Mouse (Mus musculus): ENCODE data around the gene B230118H07Rik. TPM values are rescaled to one million over a fixed set of nuclear protein-coding genes. Genes with fewer than 3 reads are reported as not detected.

The B230118H07Rik gene
- total and polyA plus RNA-seq, 3 experiments = 22.4 to 30.6 TPM; not detected in 1

DNA sequence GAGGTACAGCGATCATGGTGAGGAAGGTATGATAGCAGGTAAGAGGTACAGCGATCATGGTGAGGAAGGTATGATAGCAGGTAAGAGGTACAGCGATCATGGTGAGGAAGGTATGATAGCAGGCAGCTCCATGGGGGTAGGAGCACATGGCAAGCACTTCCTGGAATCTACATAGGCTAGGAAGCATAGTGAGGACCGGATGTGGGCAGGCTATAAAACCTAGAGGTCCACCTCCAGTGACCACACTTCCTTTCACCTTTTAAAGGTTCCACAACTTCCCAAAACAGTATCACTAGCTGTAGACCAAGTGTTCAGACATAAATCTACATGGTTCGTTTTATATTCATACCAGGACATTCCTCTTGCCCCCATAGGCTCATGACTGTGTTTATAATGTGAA is 80.1 kb downstream of the B230118H07Rik start:
- H3K36me3 ChIP-seq (ENCODE audit: control insufficient read depth in 1 of 2, insufficient read depth in 2 of 2, low read length in 2 of 2) = no peaks in the 10 kb centered on the region
- no peaks in the 10 kb centered on the region for H3K4me1 ChIP-seq (ENCODE audit: control insufficient read depth in 1 of 2, insufficient read depth in 2 of 2, low read length in 2 of 2)
- no peaks in the 10 kb centered on the region for H3K27me3 ChIP-seq (ENCODE audit: control insufficient read depth in 1 of 2, insufficient read depth in 2 of 2, low read length in 2 of 2)
- no peak overlapping the region for H3K9ac ChIP-seq (ENCODE audit: control insufficient read depth, low read depth, low read length, poor library complexity, severe bottlenecking)
- H3K79me2 ChIP-seq (ENCODE audit: control insufficient read depth, insufficient read depth, low read length, poor library complexity) = no peaks in the 10 kb centered on the region
- H3K9me3 ChIP-seq (replicated peaks; ENCODE audit: insufficient read depth, low read length) = no peaks in the 10 kb centered on the region
- TF ChIP-seq MYB (IDR thresholded peaks at IDR 0.05; ENCODE audit: low read depth, low read length) = no peak
- TF ChIP-seq CHD1 (IDR thresholded peaks at IDR 0.05; ENCODE audit: low read depth, low read length) = no peak
- no peak for TF ChIP-seq RAD21 (IDR thresholded peaks at IDR 0.05; ENCODE audit: low read depth, low read length)
- TF ChIP-seq MAFK (IDR thresholded peaks at IDR 0.05; ENCODE audit: borderline replicate concordance, low read depth, low read length) = no peak
- no peak for TF ChIP-seq EP300 (IDR thresholded peaks at IDR 0.05; ENCODE audit: low read depth in 1 of 2, low read length in 2 of 2)
- no peak for TF ChIP-seq MAX (IDR thresholded peaks at IDR 0.05; ENCODE audit: low read length)
- no peak for TF ChIP-seq HCFC1 (IDR thresholded peaks at IDR 0.05; ENCODE audit: low read depth, low read length)
- TF ChIP-seq POLR2AphosphoS5 (IDR thresholded peaks at IDR 0.05; ENCODE audit: borderline replicate concordance, low read depth, low read length) = no peak
- TF ChIP-seq CHD2 (IDR thresholded peaks at IDR 0.05; ENCODE audit: low read length) = no peak
- no peak for TF ChIP-seq ZC3H11A (IDR thresholded peaks at IDR 0.05; ENCODE audit: low read depth, low read length)
- no peak for TF ChIP-seq SMC3 (IDR thresholded peaks at IDR 0.05; ENCODE audit: low read depth, low read length)
- TF ChIP-seq SIN3A (IDR thresholded peaks at IDR 0.05; ENCODE audit: low read length) = no peak
- TF ChIP-seq ELF1 (IDR thresholded peaks at IDR 0.05; ENCODE audit: low read depth, low read length) = no peak
- TF ChIP-seq MYC (IDR thresholded peaks at IDR 0.05; ENCODE audit: low read depth, low read length) = no peak
- TF ChIP-seq NRF1 (IDR thresholded peaks at IDR 0.05; ENCODE audit: insufficient read depth, low read depth, low read length, poor library complexity, severe bottlenecking) = no peak
- no peak overlapping the region for H3K4me3 ChIP-seq (ENCODE audit: control insufficient read depth in 1 of 2, insufficient read depth in 1 of 2, low read depth in 2 of 2, low read length in 2 of 2)
- no peak for DNase-seq (ENCODE audit: low read depth, low spot score)
- no peak overlapping the region for H3K27ac ChIP-seq (ENCODE audit: control insufficient read depth, low read depth, low read length)

- Histone ChIP-seq H3K27ac (ENCODE audit: control insufficient read depth, low read depth, low read length) (no peak overlapping the region), H3K36me3 (ENCODE audit: control insufficient read depth in 1 of 2, insufficient read depth in 2 of 2, low read length in 2 of 2) (no peaks in the 10 kb centered on the region), H3K27me3 (ENCODE audit: control insufficient read depth in 1 of 2, insufficient read depth in 2 of 2, low read length in 2 of 2) (no peaks in the 10 kb centered on the region), H3K9me3 (replicated peaks; ENCODE audit: insufficient read depth, low read length) (no peaks in the 10 kb centered on the region), H3K4me1 (ENCODE audit: control insufficient read depth in 1 of 2, insufficient read depth in 2 of 2, low read length in 2 of 2) (no peaks in the 10 kb centered on the region), H3K79me2 (ENCODE audit: control insufficient read depth, insufficient read depth, low read length, poor library complexity) (no peaks in the 10 kb centered on the region), H3K9ac (ENCODE audit: control insufficient read depth, low read depth, low read length, poor library complexity, severe bottlenecking) (no peak overlapping the region), H3K4me3 (ENCODE audit: control insufficient read depth in 1 of 2, insufficient read depth in 1 of 2, low read depth in 2 of 2, low read length in 2 of 2) (no peak overlapping the region)
- no peak for TF ChIP-seq HCFC1 (IDR thresholded peaks at IDR 0.05; ENCODE audit: low read depth, low read length)
- TF ChIP-seq NELFE (IDR thresholded peaks at IDR 0.05; ENCODE audit: low read depth, low read length) = no peak
- TF ChIP-seq E2F4 (IDR thresholded peaks at IDR 0.05; ENCODE audit: borderline replicate concordance, low read depth, low read length) = no peak
- no peak for TF ChIP-seq BHLHE40 (IDR thresholded peaks at IDR 0.05; ENCODE audit: borderline replicate concordance, low read depth, low read length)
- no peak for TF ChIP-seq ETS1 (IDR thresholded peaks at IDR 0.05; ENCODE audit: low read depth, low read length)
- no peak for TF ChIP-seq TCF12 (IDR thresholded peaks at IDR 0.05; ENCODE audit: low read depth, low read length)
- no peak for TF ChIP-seq EP300 (IDR thresholded peaks at IDR 0.05; ENCODE audit: low read depth in 1 of 2, low read length in 2 of 2)
- TF ChIP-seq JUND (IDR thresholded peaks at IDR 0.05; ENCODE audit: low read depth, low read length) = no peak
- TF ChIP-seq ZKSCAN1 (IDR thresholded peaks at IDR 0.05; ENCODE audit: low read depth, low read length) = no peak
- no peak for TF ChIP-seq SIN3A (IDR thresholded peaks at IDR 0.05; ENCODE audit: low read length)
- TF ChIP-seq NRF1 (IDR thresholded peaks at IDR 0.05; ENCODE audit: insufficient read depth, low read depth, low read length, poor library complexity, severe bottlenecking) = no peak
- TF ChIP-seq MAFK (IDR thresholded peaks at IDR 0.05; ENCODE audit: borderline replicate concordance, low read depth, low read length) = no peak
- TF ChIP-seq GATA1 (IDR thresholded peaks at IDR 0.05; ENCODE audit: low read depth, low read length) = no peak
- no peak for DNase-seq (ENCODE audit: low read depth, low spot score)
Observed at GRCm38 (mm10) chr2:101567490-101567889, 81.8 kb downstream of the B230118H07Rik start.
